In the genomic region with DNA sequence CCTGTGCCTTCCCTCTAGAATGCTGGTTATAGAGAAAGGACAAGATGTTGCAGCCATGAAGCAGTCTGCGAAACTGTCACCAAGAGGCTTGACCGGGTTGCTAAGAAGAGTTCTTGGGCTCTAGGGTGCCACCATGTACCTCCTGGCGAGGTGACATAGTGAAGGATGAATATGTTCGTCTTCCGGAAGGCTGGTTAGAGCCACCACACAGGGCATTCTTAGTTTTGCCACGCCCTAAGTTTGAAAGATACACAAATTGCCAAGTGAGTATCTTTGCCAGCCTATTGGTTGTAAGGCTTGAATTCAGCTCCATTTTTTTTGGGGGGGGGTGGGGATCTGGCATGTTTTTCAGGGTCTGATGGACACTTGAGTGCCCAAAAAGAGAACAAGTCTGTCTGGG, we compare ENCODE assay signal across 15 mouse cellular contexts. TPM values are rescaled to one million over a fixed set of nuclear protein-coding genes. Genes with fewer than 3 reads are reported as not detected.
DNase-seq lines count a peak whose midpoint lies in the region; ATAC-seq lines count a peak whose summit lies in the region.
"Had no signal": no experiment of that assay in that cellular context is flagged by ENCODE, and none has a peak within 500 bp of the region (broad histone marks: within the 10 kb centered on the region; RNA-seq: fewer than 3 reads in every experiment).

No protein-coding gene starts in this region.

- no peaks in the 10 kb centered on the region for H3K9me3 ChIP-seq in forebrain, embryonic 15.5 days
- H3K9me3 ChIP-seq in forebrain, embryonic 16.5 days (ENCODE audit: control insufficient read depth, low read length): no peaks in the 10 kb centered on the region
- no peaks in the 10 kb centered on the region for H3K9me3 ChIP-seq in hindbrain, embryonic 15.5 days
- H3K9me3 ChIP-seq in hindbrain, embryonic 13.5 days: no peaks in the 10 kb centered on the region
- H3K9me3 ChIP-seq in neural tube, embryonic 12.5 days: no peaks in the 10 kb centered on the region
- H3K9me3 ChIP-seq: embryonic facial prominence, embryonic 12.5 days; G1E; heart, embryonic 10.5 days had no signal

- peaks cover 12% of the 10 kb centered on the region for H3K4me1 ChIP-seq in forebrain, embryonic 15.5 days
- peaks cover 12% of the 10 kb centered on the region for H3K4me1 ChIP-seq in forebrain, embryonic 16.5 days (replicated peaks; ENCODE audit: control insufficient read depth, insufficient read depth, low read length)
- no peaks in the 10 kb centered on the region for H3K4me1 ChIP-seq in hindbrain, embryonic 15.5 days (replicated peaks)
- H3K4me1 ChIP-seq in hindbrain, embryonic 13.5 days (replicated peaks): peaks cover 9% of the 10 kb centered on the region
- peaks cover 9% of the 10 kb centered on the region; the same call in 1 of the 2 replicates for H3K4me1 ChIP-seq in neural tube, embryonic 12.5 days
- H3K4me1 ChIP-seq: embryonic facial prominence, embryonic 12.5 days; heart, embryonic 10.5 days had no signal

- WGBS in forebrain, embryonic 15.5 days: 69% methylated on average over 6 of the region's 6 CpGs
- 69% methylated on average over 6 of the region's 6 CpGs for WGBS in forebrain, embryonic 16.5 days
- 40% methylated on average over 6 of the region's 6 CpGs for WGBS in hindbrain, embryonic 15.5 days
- 53% methylated on average over 6 of the region's 6 CpGs for WGBS in hindbrain, embryonic 13.5 days
- WGBS in neural tube, embryonic 12.5 days: 49% methylated on average over 6 of the region's 6 CpGs

- H3K27ac ChIP-seq in forebrain, embryonic 15.5 days (replicated peaks): no peak overlapping the region
- no peak overlapping the region for H3K27ac ChIP-seq in forebrain, embryonic 16.5 days (ENCODE audit: low read length)
- no peak overlapping the region for H3K27ac ChIP-seq in hindbrain, embryonic 15.5 days (replicated peaks)
- H3K27ac ChIP-seq in hindbrain, embryonic 13.5 days: no peak overlapping the region
- H3K27ac ChIP-seq in neural tube, embryonic 12.5 days: no peak overlapping the region
- H3K27ac ChIP-seq: embryonic facial prominence, embryonic 12.5 days; heart, embryonic 10.5 days had no signal

- no peak overlapping the region for H3K4me2 ChIP-seq in forebrain, embryonic 15.5 days (replicated peaks)
- H3K4me2 ChIP-seq in forebrain, embryonic 16.5 days (ENCODE audit: low read length): no peak overlapping the region
- H3K4me2 ChIP-seq in hindbrain, embryonic 15.5 days: no peak overlapping the region
- H3K4me2 ChIP-seq in hindbrain, embryonic 13.5 days: no peak overlapping the region
- no peak overlapping the region for H3K4me2 ChIP-seq in neural tube, embryonic 12.5 days (replicated peaks)
- H3K4me2 ChIP-seq: embryonic facial prominence, embryonic 12.5 days had no signal

- ATAC-seq in forebrain, embryonic 15.5 days (replicated peaks): peak; percentile 30; the same call in 1 of the 2 replicates
- ATAC-seq in forebrain, embryonic 16.5 days: no peak
- 0 out of 2 replicates have a peak, but pooled peaks have one; percentile 2 for ATAC-seq in hindbrain, embryonic 15.5 days (ENCODE audit: low FRiP score, low read depth)
- ATAC-seq in hindbrain, embryonic 13.5 days (ENCODE audit: low FRiP score): no peak
- ATAC-seq in neural tube, embryonic 12.5 days (ENCODE audit: low FRiP score, low read depth): 0 out of 2 replicates have a peak, but pooled peaks have one; percentile 4

- H3K36me3 ChIP-seq in forebrain, embryonic 15.5 days: no peaks in the 10 kb centered on the region
- no peaks in the 10 kb centered on the region for H3K36me3 ChIP-seq in forebrain, embryonic 16.5 days (ENCODE audit: control insufficient read depth, insufficient read depth)
- no peaks in the 10 kb centered on the region for H3K36me3 ChIP-seq in hindbrain, embryonic 15.5 days
- H3K36me3 ChIP-seq in hindbrain, embryonic 13.5 days: no peaks in the 10 kb centered on the region
- H3K36me3 ChIP-seq in neural tube, embryonic 12.5 days: no peaks in the 10 kb centered on the region
- H3K36me3 ChIP-seq: embryonic facial prominence, embryonic 12.5 days; G1E; heart, embryonic 10.5 days had no signal

- H3K4me3 ChIP-seq in forebrain, embryonic 15.5 days: no peak overlapping the region
- no peak overlapping the region for H3K4me3 ChIP-seq in forebrain, embryonic 16.5 days (replicated peaks; ENCODE audit: low read length)
- H3K4me3 ChIP-seq in hindbrain, embryonic 15.5 days: no peak overlapping the region
- no peak overlapping the region for H3K4me3 ChIP-seq in hindbrain, embryonic 13.5 days
- H3K4me3 ChIP-seq in neural tube, embryonic 12.5 days: no peak overlapping the region
- H3K4me3 ChIP-seq: embryonic facial prominence, embryonic 12.5 days; heart, embryonic 10.5 days had no signal

- H3K27me3 ChIP-seq in forebrain, embryonic 15.5 days: 0 out of 2 replicates have a peak, but pooled peaks cover 3% of the 10 kb centered on the region
- no peaks in the 10 kb centered on the region for H3K27me3 ChIP-seq in forebrain, embryonic 16.5 days (replicated peaks; ENCODE audit: control insufficient read depth, insufficient read depth, low read length)
- no peaks in the 10 kb centered on the region for H3K27me3 ChIP-seq in hindbrain, embryonic 15.5 days
- H3K27me3 ChIP-seq in hindbrain, embryonic 13.5 days: no peaks in the 10 kb centered on the region
- H3K27me3 ChIP-seq in neural tube, embryonic 12.5 days (replicated peaks): no peaks in the 10 kb centered on the region

- no peak overlapping the region for H3K9ac ChIP-seq in forebrain, embryonic 15.5 days (replicated peaks)
- H3K9ac ChIP-seq in forebrain, embryonic 16.5 days (replicated peaks; ENCODE audit: low read depth, low read length): no peak overlapping the region
- H3K9ac ChIP-seq in hindbrain, embryonic 15.5 days: no peak overlapping the region
- H3K9ac ChIP-seq in hindbrain, embryonic 13.5 days: no peak overlapping the region
- no peak overlapping the region for H3K9ac ChIP-seq in neural tube, embryonic 12.5 days
- H3K9ac ChIP-seq: embryonic facial prominence, embryonic 12.5 days had no signal

- peak; percentile 29 for DNase-seq in embryo, embryonic 10.5 days (ENCODE audit: low spot score)
- DNase-seq in embryo, embryonic 10 days (ENCODE audit: low spot score): no peak
- DNase-seq in neural tube, embryonic 10.5 days (ENCODE audit: extremely low spot score, low spot score): no peak
- DNase-seq: adrenal gland, adult 8-10 months; gastrocnemius, postnatal 36 days; kidney, adult 11 months had no signal

RNA-seq across cellular contexts. Expression of a gene that starts 23.3 kb away (rescaled TPM):
- 31.3 and 34.9 TPM in 2 replicates for polyA plus RNA-seq in forebrain, embryonic 15.5 days (2015; fragmentation: Nextera tagmentation; extraction: Ambion mirVana)
- polyA plus RNA-seq in forebrain, embryonic 16.5 days (2015; fragmentation: Nextera tagmentation; extraction: Ambion mirVana): 33.8 and 34.3 TPM in 2 replicates
- polyA plus RNA-seq in hindbrain, embryonic 15.5 days (2015; fragmentation: Nextera tagmentation; extraction: Ambion mirVana): 21.4 and 25.0 TPM in 2 replicates
- polyA plus RNA-seq in hindbrain, embryonic 13.5 days (2015; fragmentation: Nextera tagmentation; extraction: Ambion mirVana): 30.2 and 30.5 TPM in 2 replicates
- 38.0 and 41.0 TPM in 2 replicates for polyA plus RNA-seq in neural tube, embryonic 12.5 days (2016; fragmentation: Nextera tagmentation; extraction: Ambion mirVana)

RNA-seq across cellular contexts. Expression of a gene that starts 23.5 kb away (rescaled TPM):
- polyA plus RNA-seq in forebrain, embryonic 15.5 days (2015; fragmentation: Nextera tagmentation; extraction: Ambion mirVana): 1.9 and 2.2 TPM in 2 replicates
- 1.3 and 3.8 TPM in 2 replicates for polyA plus RNA-seq in forebrain, embryonic 16.5 days (2015; fragmentation: Nextera tagmentation; extraction: Ambion mirVana)
- polyA plus RNA-seq in hindbrain, embryonic 15.5 days (2015; fragmentation: Nextera tagmentation; extraction: Ambion mirVana): 2.9 and 4.8 TPM in 2 replicates
- polyA plus RNA-seq in hindbrain, embryonic 13.5 days (2015; fragmentation: Nextera tagmentation; extraction: Ambion mirVana): 2.1 and 3.8 TPM in 2 replicates
- polyA plus RNA-seq in neural tube, embryonic 12.5 days (2016; fragmentation: Nextera tagmentation; extraction: Ambion mirVana): 0.82 and 1.1 TPM in 2 replicates
- polyA plus RNA-seq: CD4-positive, CD25-positive, alpha-beta regulatory T cell, adult 4 months; G1E had no signal

RNA-seq across cellular contexts. Expression of a gene that starts 56.2 kb away (rescaled TPM):
- 124 TPM in 2 replicates for polyA plus RNA-seq in forebrain, embryonic 15.5 days (2015; fragmentation: Nextera tagmentation; extraction: Ambion mirVana)
- 127 and 128 TPM in 2 replicates for polyA plus RNA-seq in forebrain, embryonic 16.5 days (2015; fragmentation: Nextera tagmentation; extraction: Ambion mirVana)
- 126 TPM in 2 replicates for polyA plus RNA-seq in hindbrain, embryonic 15.5 days (2015; fragmentation: Nextera tagmentation; extraction: Ambion mirVana)
- 118 and 121 TPM in 2 replicates for polyA plus RNA-seq in hindbrain, embryonic 13.5 days (2015; fragmentation: Nextera tagmentation; extraction: Ambion mirVana)
- polyA plus RNA-seq in neural tube, embryonic 12.5 days (2016; fragmentation: Nextera tagmentation; extraction: Ambion mirVana): 120 and 126 TPM in 2 replicates

Comparison
In these comparisons a context has a peak if more than half of its experiments do, and no peak if none do; other contexts are left out.
1. ATAC-seq: peak in forebrain, embryonic 15.5 days (single experiment), hindbrain, embryonic 15.5 days (single experiment) and neural tube, embryonic 12.5 days (single experiment); none in forebrain, embryonic 16.5 days (single experiment) and hindbrain, embryonic 13.5 days (single experiment).